Mouse (Mus musculus) CH12.LX (cell line): ENCODE results near the gene Pdk4.

Experiments used
- MEF2A ChIP-seq: IDR thresholded peaks from 2 replicates; pipeline ENCODE4 v1.6.1; 2014; ENCODE audit warnings: low read depth, mild to moderate bottlenecking, inconsistent platforms, low read length, improper control_type of control experiment, borderline replicate concordance
- MXI1 ChIP-seq: IDR thresholded peaks from 2 replicates; pipeline ENCODE4 v1.6.1; 2011; ENCODE audit warnings: mild to moderate bottlenecking, low read depth, low read length, improper control_type of control experiment
- RAD21 ChIP-seq: IDR thresholded peaks from 2 replicates; pipeline ENCODE4 v1.6.1; 2011; ENCODE audit warnings: low read depth, mild to moderate bottlenecking, low read length, improper control_type of control experiment, moderate library complexity
- USF1 ChIP-seq: IDR thresholded peaks from 2 replicates; pipeline ENCODE4 v1.6.1; 2014; ENCODE audit warnings: low read depth, mild to moderate bottlenecking, inconsistent platforms, low read length, improper control_type of control experiment
- ZNF384 ChIP-seq: IDR thresholded peaks from 2 replicates; pipeline ENCODE4 v1.6.1; 2012; ENCODE audit warnings: low read depth, low read length, improper control_type of control experiment, inconsistent platforms

DNA sequence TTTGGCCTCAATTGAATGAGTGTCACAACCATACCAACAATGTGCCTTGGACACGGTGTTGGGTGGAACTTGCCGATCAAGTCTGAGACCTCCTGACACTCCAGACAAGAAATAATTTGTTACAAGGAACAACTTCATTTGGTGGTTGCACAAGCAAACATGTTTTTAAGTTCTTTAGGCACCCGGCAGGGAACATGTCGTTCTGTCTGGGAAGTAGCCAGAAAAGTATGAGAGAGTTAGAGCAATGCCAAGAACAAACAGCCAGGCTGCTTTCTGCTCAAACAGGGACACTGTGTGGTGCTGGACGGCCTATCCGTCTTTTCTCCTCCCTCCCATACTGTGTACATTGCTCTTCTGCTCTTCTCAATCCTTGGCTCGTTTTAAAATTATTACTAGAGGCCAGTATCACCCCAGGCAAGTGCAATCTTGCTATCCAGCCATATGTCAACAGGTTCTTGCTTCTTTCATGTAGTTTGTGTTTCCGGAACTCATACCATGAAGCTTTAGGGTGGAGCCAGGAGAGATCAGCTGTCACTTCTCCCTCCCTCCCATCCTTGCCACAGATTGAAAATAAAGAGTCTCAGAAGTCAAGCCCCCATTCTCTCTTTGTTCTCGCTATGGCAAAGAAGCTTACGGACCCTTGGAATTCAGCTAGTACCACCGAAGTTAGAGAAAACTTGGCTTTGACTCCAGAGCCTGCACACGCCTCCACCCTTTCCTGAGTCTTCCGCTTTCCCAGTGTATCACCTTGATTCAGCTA, 52.8 kb downstream of the Pdk4 start:
- TF ChIP-seq MEF2A (no peak), ZNF384 (no peak), RAD21 (no peak), MXI1 (no peak), USF1 (no peak)
